Mouse (Mus musculus) intestine, embryonic 16.5 days (tissue): ENCODE data around the gene Lpp. TPM values are rescaled to one million over a fixed set of nuclear protein-coding genes. Genes with fewer than 3 reads are reported as not detected.
A peak's percentile ranks its signal among the peaks of the same experiment; 100 is the strongest.
"Not testable (repeated sequence)": the region's sequence is repeated elsewhere in the genome, so short reads cannot be mapped to it uniquely, and the experiment has no call there.

Source experiments
- ATAC-seq: fragments of 200-750 bp; cut with Nextera tagmentation; 2 replicates; pipeline ENCODE4 v1.8.0; 2017; ENCODE audit warnings: moderate TSS enrichment, moderate library complexity
- H3K27ac ChIP-seq: fragments of 300-500 bp; sonication (generic); 2 replicates; pipeline ENCODE4 v1.5.1; 2014; ENCODE audit warnings: mild to moderate bottlenecking, low read length
- H3K27me3 ChIP-seq: fragments of 300-500 bp; sonication (generic); replicated peaks from 2 replicates; pipeline ENCODE4 v1.6.1; 2014; ENCODE audit warnings: low read length, control low read depth, mixed read lengths; ENCODE audit not compliant: control insufficient read depth, insufficient read depth
- H3K36me3 ChIP-seq: fragments of 300-500 bp; sonication (generic); 2 replicates; pipeline ENCODE4 v1.6.1; 2014; ENCODE audit warnings: low read length, control low read depth; ENCODE audit not compliant: control insufficient read depth, insufficient read depth
- H3K4me1 ChIP-seq: fragments of 300-500 bp; sonication (generic); 2 replicates; pipeline ENCODE4 v1.6.1; 2014; ENCODE audit warnings: low read length, control low read depth, mixed read lengths; ENCODE audit not compliant: control insufficient read depth, insufficient read depth
- H3K4me2 ChIP-seq: fragments of 300-500 bp; sonication (generic); 2 replicates; pipeline ENCODE4 v1.6.1; 2014; ENCODE audit warnings: low read depth, low read length, control low read depth
- H3K4me3 ChIP-seq: fragments of 300-500 bp; sonication (generic); 2 replicates; pipeline ENCODE4 v1.5.1; 2014; ENCODE audit warnings: mild to moderate bottlenecking, low read length
- H3K9ac ChIP-seq: fragments of 300-500 bp; sonication (generic); 2 replicates; pipeline ENCODE4 v1.6.1; 2014; ENCODE audit warnings: low read depth, low read length
- H3K9me3 ChIP-seq: fragments of 300-500 bp; sonication (generic); 2 replicates; pipeline ENCODE4 v1.6.1; 2016; ENCODE audit warnings: low read length, control low read depth; ENCODE audit not compliant: control insufficient read depth
- WGBS: fragments of 180-500 bp; shearing (Covaris S2); extraction: QIAGEN DNeasy Blood & Tissue Kit; methylation state at CpG from one replicate; pipeline ENCODE4 v1.1.7; 2014; 5-methylcytosine and 5-hydroxymethylcytosine counted together
- polyA plus RNA-seq: library from polyadenylated mRNA; unstranded; fragments of >200 nt; fragmentation: Nextera tagmentation; extraction: Ambion mirVana; gene quantifications from 2 replicates; pipeline ENCODE4 v1.2.1, GENCODE M21; 2015

The Lpp gene
- polyA plus RNA-seq, 1 experiment from 2014 or later = 64.7 TPM

GRCm38 (mm10) chr16:25021743-25022359 lies 628.5 kb downstream of the Lpp start:
- not testable (repeated sequence) for H3K4me1 ChIP-seq, ATAC-seq
- WGBS = 74% methylated on average over 2 of the region's 2 CpGs

GRCm38 (mm10) chr16:25024591-25024990 lies 631.3 kb downstream of the Lpp start:
- no peak for ATAC-seq

More at GRCm38 (mm10) chr16:25021743-25022359, 628.5 kb downstream of the Lpp start:
- H3K9me3 ChIP-seq, H3K4me3 ChIP-seq, H3K4me2 ChIP-seq, H3K36me3 ChIP-seq, H3K27ac ChIP-seq, H3K27me3 ChIP-seq, H3K9ac ChIP-seq: not testable (repeated sequence)

GRCm38 (mm10) chr16:25026191-25026590 lies 632.9 kb downstream of the Lpp start:
- no peaks in the 10 kb centered on the region for H3K27me3 ChIP-seq
- peaks cover 3% of the 10 kb centered on the region; the same call in 1 of the 2 replicates for H3K4me1 ChIP-seq
- H3K4me2 ChIP-seq = no peak overlapping the region
- no peaks in the 10 kb centered on the region for H3K9me3 ChIP-seq
- no peak overlapping the region for H3K27ac ChIP-seq
- ATAC-seq = peak; percentile 76
- WGBS = 71% methylated on average over 1 of the region's 1 CpGs
- no peak overlapping the region for H3K4me3 ChIP-seq
- no peaks in the 10 kb centered on the region for H3K36me3 ChIP-seq
- no peak overlapping the region for H3K9ac ChIP-seq

More at GRCm38 (mm10) chr16:25024591-25024990, 631.3 kb downstream of the Lpp start:
- Histone ChIP-seq H3K27me3 (no peaks in the 10 kb centered on the region), H3K9ac (no peak overlapping the region), H3K4me2 (no peak overlapping the region), H3K4me3 (no peak overlapping the region), H3K27ac (no peak overlapping the region), H3K4me1 (peaks cover 3% of the 10 kb centered on the region; the same call in 1 of the 2 replicates), H3K36me3 (no peaks in the 10 kb centered on the region), H3K9me3 (no peaks in the 10 kb centered on the region)
- WGBS = 79% methylated on average over 3 of the region's 3 CpGs

GRCm38 (mm10) chr16:25029548-25029947 lies 636.2 kb downstream of the Lpp start:
- WGBS = 87% methylated on average over 8 of the region's 8 CpGs
- Histone ChIP-seq H3K9ac (no peak overlapping the region), H3K4me3 (no peak overlapping the region), H3K36me3 (no peaks in the 10 kb centered on the region), H3K4me1 (peaks cover 3% of the 10 kb centered on the region; the same call in 1 of the 2 replicates), H3K9me3 (no peaks in the 10 kb centered on the region), H3K27ac (no peak overlapping the region), H3K27me3 (no peaks in the 10 kb centered on the region), H3K4me2 (no peak overlapping the region)
- ATAC-seq = no peak

GRCm38 (mm10) chr16:25037361-25037760 lies 644.1 kb downstream of the Lpp start:
- Histone ChIP-seq H3K4me3 (no peak overlapping the region), H3K27me3 (no peaks in the 10 kb centered on the region), H3K9ac (no peak overlapping the region), H3K4me2 (no peak overlapping the region), H3K9me3 (no peaks in the 10 kb centered on the region), H3K4me1 (0 out of 2 replicates have a peak, but pooled peaks cover 1% of the 10 kb centered on the region), H3K27ac (no peak overlapping the region), H3K36me3 (no peaks in the 10 kb centered on the region)
- no peak for ATAC-seq
- WGBS = 71% methylated on average over 6 of the region's 6 CpGs

GRCm38 (mm10) chr16:25038529-25038928 lies 645.2 kb downstream of the Lpp start:
- Histone ChIP-seq H3K27ac (no peak overlapping the region), H3K9me3 (no peaks in the 10 kb centered on the region), H3K27me3 (no peaks in the 10 kb centered on the region), H3K36me3 (no peaks in the 10 kb centered on the region), H3K4me1 (0 out of 2 replicates have a peak, but pooled peaks cover 5% of the 10 kb centered on the region), H3K4me2 (no peak overlapping the region), H3K9ac (no peak overlapping the region), H3K4me3 (no peak overlapping the region)
- no peak for ATAC-seq
- 83% methylated on average over 6 of the region's 6 CpGs for WGBS

- no peak overlapping the region for H3K9ac ChIP-seq
- H3K27me3 ChIP-seq = no peaks in the 10 kb centered on the region
- H3K36me3 ChIP-seq = no peaks in the 10 kb centered on the region
- 0 out of 2 replicates have a peak, but pooled peaks cover 5% of the 10 kb centered on the region for H3K4me1 ChIP-seq
- no peaks in the 10 kb centered on the region for H3K9me3 ChIP-seq
- ATAC-seq = no peak
- H3K27ac ChIP-seq = no peak overlapping the region
- no peak overlapping the region for H3K4me2 ChIP-seq
- WGBS = 47% methylated on average over 10 of the region's 10 CpGs
- no peak overlapping the region for H3K4me3 ChIP-seq
Measured at GRCm38 (mm10) chr16:25039904-25040303, 646.6 kb downstream of the Lpp start.

- Histone ChIP-seq H3K36me3 (no peaks in the 10 kb centered on the region), H3K27me3 (no peaks in the 10 kb centered on the region), H3K9me3 (no peaks in the 10 kb centered on the region), H3K4me2 (no peak overlapping the region), H3K4me1 (0 out of 2 replicates have a peak, but pooled peaks cover 5% of the 10 kb centered on the region), H3K27ac (no peak overlapping the region), H3K9ac (no peak overlapping the region), H3K4me3 (no peak overlapping the region)
- WGBS = 92% methylated on average over 8 of the region's 8 CpGs
- no peak for ATAC-seq
Measured at GRCm38 (mm10) chr16:25041165-25041564, 647.9 kb downstream of the Lpp start.

- WGBS = 57% methylated on average over 5 of the region's 5 CpGs
- Histone ChIP-seq H3K9me3 (no peaks in the 10 kb centered on the region), H3K4me2 (no peak overlapping the region), H3K36me3 (no peaks in the 10 kb centered on the region), H3K27ac (peak overlapping the region; percentile 28; the same call in 1 of the 2 replicates), H3K27me3 (no peaks in the 10 kb centered on the region), H3K4me1 (0 out of 2 replicates have a peak, but pooled peaks cover 5% of the 10 kb centered on the region), H3K4me3 (no peak overlapping the region), H3K9ac (no peak overlapping the region)
- 0 out of 2 replicates have a peak, but pooled peaks have one; percentile 36 for ATAC-seq
Measured at GRCm38 (mm10) chr16:25041855-25042529, 648.7 kb downstream of the Lpp start.
